Mouse (Mus musculus): ENCODE measurements around the gene Col1a2. TPM values are rescaled to one million over a fixed set of nuclear protein-coding genes. Genes with fewer than 3 reads are reported as not detected.

Gene Col1a2
- polyA plus RNA-seq, 1 experiment from 2014 or later = 143 TPM

DNA sequence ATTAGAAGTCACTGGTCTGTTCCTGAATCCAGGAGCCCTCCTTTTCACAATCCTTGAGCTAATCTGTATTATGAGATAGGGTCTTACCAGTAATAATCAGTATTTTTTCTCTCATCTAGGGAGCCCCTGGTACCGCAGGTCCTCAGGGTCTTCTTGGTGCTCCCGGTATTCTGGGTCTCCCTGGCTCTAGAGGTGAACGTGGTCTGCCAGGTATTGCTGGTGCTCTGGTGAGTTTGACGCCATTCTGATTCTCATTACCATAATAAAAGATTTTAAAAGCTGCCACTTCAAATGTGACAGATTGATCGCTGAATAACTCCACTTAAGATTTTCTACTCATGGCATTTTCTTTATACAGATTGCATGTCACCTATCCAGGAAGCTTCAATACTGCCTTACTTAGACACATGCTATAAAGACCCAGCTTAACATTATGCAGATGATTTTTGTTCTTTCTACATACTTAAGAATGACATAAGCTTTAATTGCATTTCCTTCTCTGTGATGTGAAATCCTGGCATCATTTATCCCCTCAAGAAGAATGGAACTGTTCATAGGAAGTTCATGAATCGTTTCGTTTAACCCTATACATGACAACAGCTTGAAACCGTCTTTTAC is 30.0 kb downstream of the Col1a2 start:
- 85% methylated on average over 8 of the region's 8 CpGs for WGBS
- Histone ChIP-seq H3K4me1 (replicated peaks; ENCODE audit: control insufficient read depth, insufficient read depth, low read length) (no peaks in the 10 kb centered on the region), H3K27ac (ENCODE audit: low read depth, low read length) (no peak overlapping the region), H3K9me3 (ENCODE audit: control insufficient read depth, low read length) (no peaks in the 10 kb centered on the region), H3K4me2 (replicated peaks; ENCODE audit: low read depth, low read length) (no peak overlapping the region), H3K4me3 (ENCODE audit: low read depth, low read length) (no peak overlapping the region), H3K36me3 (ENCODE audit: control insufficient read depth, insufficient read depth, low read length) (no peaks in the 10 kb centered on the region), H3K9ac (ENCODE audit: low read depth, low read length) (no peak overlapping the region), H3K27me3 (ENCODE audit: control insufficient read depth, insufficient read depth, low read length) (no peaks in the 10 kb centered on the region)
- DNase-seq (ENCODE audit: low spot score) (no peak), ATAC-seq (ENCODE audit: low FRiP score) (no peak)

- 89% methylated on average over 7 of the region's 7 CpGs for WGBS
- ATAC-seq (ENCODE audit: low FRiP score) (no peak), DNase-seq (ENCODE audit: low spot score) (no peak)
- H3K36me3 ChIP-seq (ENCODE audit: control insufficient read depth, insufficient read depth, low read length) = no peaks in the 10 kb centered on the region
- no peak overlapping the region for H3K4me3 ChIP-seq (ENCODE audit: low read depth, low read length)
- no peaks in the 10 kb centered on the region for H3K4me1 ChIP-seq (replicated peaks; ENCODE audit: control insufficient read depth, insufficient read depth, low read length)
- H3K27me3 ChIP-seq (ENCODE audit: control insufficient read depth, insufficient read depth, low read length) = no peaks in the 10 kb centered on the region
- no peak overlapping the region for H3K4me2 ChIP-seq (replicated peaks; ENCODE audit: low read depth, low read length)
- H3K27ac ChIP-seq (ENCODE audit: low read depth, low read length) = no peak overlapping the region
- H3K9me3 ChIP-seq (ENCODE audit: control insufficient read depth, low read length) = no peaks in the 10 kb centered on the region
- H3K9ac ChIP-seq (ENCODE audit: low read depth, low read length) = no peak overlapping the region
Measured at GRCm38 (mm10) chr6:4541926-4542715, 37.5 kb downstream of the Col1a2 start.

GRCm38 (mm10) chr6:4544554-4544953 is 39.9 kb downstream of the Col1a2 start:
- H3K9ac ChIP-seq (ENCODE audit: low read depth, low read length) = no peak overlapping the region
- H3K27ac ChIP-seq (ENCODE audit: low read depth, low read length) = no peak overlapping the region
- H3K4me2 ChIP-seq (replicated peaks; ENCODE audit: low read depth, low read length) = no peak overlapping the region
- no peaks in the 10 kb centered on the region for H3K36me3 ChIP-seq (ENCODE audit: control insufficient read depth, insufficient read depth, low read length)
- no peaks in the 10 kb centered on the region for H3K9me3 ChIP-seq (ENCODE audit: control insufficient read depth, low read length)
- WGBS = 52% methylated on average over 6 of the region's 6 CpGs
- no peak overlapping the region for H3K4me3 ChIP-seq (ENCODE audit: low read depth, low read length)
- DNase-seq (ENCODE audit: low spot score) = peak; percentile 48
- ATAC-seq (ENCODE audit: low FRiP score) = no peak
- no peaks in the 10 kb centered on the region for H3K27me3 ChIP-seq (ENCODE audit: control insufficient read depth, insufficient read depth, low read length)
- H3K4me1 ChIP-seq (replicated peaks; ENCODE audit: control insufficient read depth, insufficient read depth, low read length) = no peaks in the 10 kb centered on the region

GRCm38 (mm10) chr6:4545727-4546126 is 41.1 kb downstream of the Col1a2 start:
- Histone ChIP-seq H3K36me3 (ENCODE audit: control insufficient read depth, insufficient read depth, low read length) (no peaks in the 10 kb centered on the region), H3K27ac (ENCODE audit: low read depth, low read length) (no peak overlapping the region), H3K4me3 (ENCODE audit: low read depth, low read length) (no peak overlapping the region), H3K27me3 (ENCODE audit: control insufficient read depth, insufficient read depth, low read length) (no peaks in the 10 kb centered on the region), H3K4me1 (replicated peaks; ENCODE audit: control insufficient read depth, insufficient read depth, low read length) (no peaks in the 10 kb centered on the region), H3K9ac (ENCODE audit: low read depth, low read length) (no peak overlapping the region), H3K4me2 (replicated peaks; ENCODE audit: low read depth, low read length) (no peak overlapping the region), H3K9me3 (ENCODE audit: control insufficient read depth, low read length) (no peaks in the 10 kb centered on the region)
- DNase-seq (ENCODE audit: low spot score) (peak; percentile 73), ATAC-seq (ENCODE audit: low FRiP score) (no peak)
- 50% methylated on average over 8 of the region's 8 CpGs for WGBS

DNA sequence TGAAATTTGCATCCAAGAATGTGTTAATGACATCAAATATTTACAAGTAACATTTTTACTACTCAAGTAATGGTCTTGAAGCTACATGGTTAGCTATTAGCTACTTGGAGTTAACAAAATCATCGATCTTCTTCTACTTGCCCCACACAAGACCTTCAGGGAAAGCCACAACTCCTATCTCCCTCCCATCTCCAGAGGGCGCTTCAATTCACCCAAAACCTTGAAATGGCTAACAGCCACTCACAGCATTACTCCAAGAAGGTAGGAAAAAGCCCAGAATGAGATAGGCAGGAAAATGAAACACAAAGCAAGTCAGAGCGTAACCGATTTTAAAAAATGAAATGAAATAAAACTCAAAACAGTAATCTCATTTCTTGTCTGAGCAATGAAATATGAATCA is 44.3 kb downstream of the Col1a2 start:
- 77% methylated on average over 4 of the region's 4 CpGs for WGBS
- Histone ChIP-seq H3K27me3 (ENCODE audit: control insufficient read depth, insufficient read depth, low read length) (no peaks in the 10 kb centered on the region), H3K4me2 (replicated peaks; ENCODE audit: low read depth, low read length) (no peak overlapping the region), H3K9ac (ENCODE audit: low read depth, low read length) (no peak overlapping the region), H3K27ac (ENCODE audit: low read depth, low read length) (no peak overlapping the region), H3K4me1 (replicated peaks; ENCODE audit: control insufficient read depth, insufficient read depth, low read length) (no peaks in the 10 kb centered on the region), H3K36me3 (ENCODE audit: control insufficient read depth, insufficient read depth, low read length) (no peaks in the 10 kb centered on the region), H3K9me3 (ENCODE audit: control insufficient read depth, low read length) (no peaks in the 10 kb centered on the region), H3K4me3 (ENCODE audit: low read depth, low read length) (no peak overlapping the region)
- DNase-seq (ENCODE audit: low spot score) = no peak
- no peak for ATAC-seq (ENCODE audit: low FRiP score)

GRCm38 (mm10) chr6:4549846-4550548 is 45.4 kb downstream of the Col1a2 start:
- 26% methylated on average over 11 of the region's 11 CpGs for WGBS
- H3K4me3 ChIP-seq (ENCODE audit: low read depth, low read length) = no peak overlapping the region
- 0 out of 2 replicates have a peak, but pooled peaks cover 2% of the 10 kb centered on the region for H3K4me1 ChIP-seq (replicated peaks; ENCODE audit: control insufficient read depth, insufficient read depth, low read length)
- H3K4me2 ChIP-seq (replicated peaks; ENCODE audit: low read depth, low read length) = no peak overlapping the region
- no peaks in the 10 kb centered on the region for H3K9me3 ChIP-seq (ENCODE audit: control insufficient read depth, low read length)
- H3K9ac ChIP-seq (ENCODE audit: low read depth, low read length) = no peak overlapping the region
- H3K27me3 ChIP-seq (ENCODE audit: control insufficient read depth, insufficient read depth, low read length) = no peaks in the 10 kb centered on the region
- DNase-seq (ENCODE audit: low spot score) (peak; percentile 45), ATAC-seq (ENCODE audit: low FRiP score) (peak; percentile 69)
- H3K27ac ChIP-seq (ENCODE audit: low read depth, low read length) = peak overlapping the region; percentile 33
- no peaks in the 10 kb centered on the region for H3K36me3 ChIP-seq (ENCODE audit: control insufficient read depth, insufficient read depth, low read length)

GRCm38 (mm10) chr6:4550549-4550915 is 45.9 kb downstream of the Col1a2 start:
- ATAC-seq (ENCODE audit: low FRiP score) = peak; percentile 29; the same call in 1 of the 2 replicates
- 0 out of 2 replicates have a peak, but pooled peaks cover 2% of the 10 kb centered on the region for H3K4me1 ChIP-seq (replicated peaks; ENCODE audit: control insufficient read depth, insufficient read depth, low read length)
- WGBS = 52% methylated on average over 1 of the region's 1 CpGs
- H3K9me3 ChIP-seq (ENCODE audit: control insufficient read depth, low read length) = no peaks in the 10 kb centered on the region
- no peak overlapping the region for H3K4me2 ChIP-seq (replicated peaks; ENCODE audit: low read depth, low read length)
- peak overlapping the region; percentile 33 for H3K27ac ChIP-seq (ENCODE audit: low read depth, low read length)
- no peak overlapping the region for H3K9ac ChIP-seq (ENCODE audit: low read depth, low read length)
- DNase-seq (ENCODE audit: low spot score) = no peak
- H3K36me3 ChIP-seq (ENCODE audit: control insufficient read depth, insufficient read depth, low read length) = no peaks in the 10 kb centered on the region
- no peaks in the 10 kb centered on the region for H3K27me3 ChIP-seq (ENCODE audit: control insufficient read depth, insufficient read depth, low read length)
- H3K4me3 ChIP-seq (ENCODE audit: low read depth, low read length) = no peak overlapping the region

DNA sequence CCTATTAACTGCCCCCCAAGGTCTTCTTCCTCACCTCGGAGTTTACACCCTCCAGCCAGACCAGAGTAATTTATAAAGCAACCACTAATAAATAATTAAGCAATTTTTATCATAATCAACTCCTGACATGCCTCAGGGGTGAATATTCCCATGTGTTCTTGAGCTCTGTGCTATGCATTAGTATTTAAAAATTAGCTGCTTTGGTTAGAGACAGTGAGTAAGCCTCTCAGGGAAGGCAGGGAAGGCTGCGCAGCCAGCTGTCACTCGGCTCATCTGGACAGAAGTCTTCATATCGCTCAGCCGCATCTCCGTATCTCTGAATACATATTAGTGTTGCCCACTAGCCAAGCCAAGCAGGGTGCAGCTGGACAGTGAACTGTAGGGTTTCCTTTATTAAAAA is 50.8 kb downstream of the Col1a2 start:
- 65% methylated on average over 6 of the region's 6 CpGs for WGBS
- ATAC-seq (ENCODE audit: low FRiP score) = peak; percentile 41; the same call in 1 of the 2 replicates
- H3K36me3 ChIP-seq (ENCODE audit: control insufficient read depth, insufficient read depth, low read length) = no peaks in the 10 kb centered on the region

More for the DNA sequence above, 50.8 kb downstream of the Col1a2 start:
- H3K27ac ChIP-seq (ENCODE audit: low read depth, low read length) = no peak overlapping the region
- no peaks in the 10 kb centered on the region for H3K9me3 ChIP-seq (ENCODE audit: control insufficient read depth, low read length)
- H3K4me1 ChIP-seq (replicated peaks; ENCODE audit: control insufficient read depth, insufficient read depth, low read length) = 0 out of 2 replicates have a peak, but pooled peaks cover 2% of the 10 kb centered on the region
- no peak overlapping the region for H3K4me3 ChIP-seq (ENCODE audit: low read depth, low read length)
- DNase-seq (ENCODE audit: low spot score) = no peak
- H3K9ac ChIP-seq (ENCODE audit: low read depth, low read length) = no peak overlapping the region
- no peaks in the 10 kb centered on the region for H3K27me3 ChIP-seq (ENCODE audit: control insufficient read depth, insufficient read depth, low read length)
- H3K4me2 ChIP-seq (replicated peaks; ENCODE audit: low read depth, low read length) = no peak overlapping the region
